Mouse (Mus musculus) CH12.LX (cell line): ENCODE data around the gene Anp32b. TPM values are rescaled to one million over a fixed set of nuclear protein-coding genes. Genes with fewer than 3 reads are reported as not detected.
A peak's percentile ranks its signal among the peaks of the same experiment; 100 is the strongest.

Experiments
- DNase-seq: peaks from one replicate; pipeline ENCODE4 v3.0.0-alpha.2; 2013; ENCODE audit errors: extremely low read depth
- H3K27ac ChIP-seq: 2 replicates; pipeline ENCODE4 v1.5.1; 2012; ENCODE audit warnings: low read depth, mild to moderate bottlenecking, control low read depth, moderate library complexity; ENCODE audit not compliant: insufficient read depth
- H3K27me3 ChIP-seq: replicated peaks from 2 replicates; pipeline ENCODE3; 2012; ENCODE audit warnings: inconsistent platforms
- H3K36me3 ChIP-seq, 2 experiments: replicated peaks in 1 of 2; 2 replicates each; pipeline versions ENCODE3 to v1.6.1; 2012; ENCODE audit warnings: inconsistent platforms in 1 of 2, low read length in 1 of 2, mild to moderate bottlenecking in 1 of 2, mixed read lengths in 1 of 2, moderate library complexity in 1 of 2; ENCODE audit not compliant: control insufficient read depth in 1 of 2, insufficient read depth in 1 of 2
- H3K4me1 ChIP-seq, 2 experiments: 2 replicates each; pipeline ENCODE4 v1.6.1; 2012; ENCODE audit warnings: inconsistent platforms in 1 of 2, moderate library complexity in 1 of 2; ENCODE audit not compliant: insufficient read depth in 2 of 2, control insufficient read depth in 1 of 2
- H3K4me2 ChIP-seq: 2 replicates; pipeline ENCODE4 v1.6.1; 2012; ENCODE audit warnings: low read depth, mild to moderate bottlenecking, control low read depth; ENCODE audit not compliant: poor library complexity, insufficient read depth, severe bottlenecking
- H3K4me3 ChIP-seq, 3 experiments: fragments of 150-350 bp in 1 of 3; sonication (generic) in 1 of 3; replicated peaks in 1 of 3; 2 replicates each; pipeline versions ENCODE3 to v1.5.1; 2011 to 2012; ENCODE audit warnings: low read depth in 2 of 3, low read length in 2 of 3, mild to moderate bottlenecking in 2 of 3, moderate library complexity in 2 of 3, control low read depth in 1 of 3, improper control_type of control experiment in 1 of 3, inconsistent platforms in 1 of 3, mixed read lengths in 1 of 3; ENCODE audit not compliant: poor library complexity in 1 of 3
- H3K79me2 ChIP-seq: replicated peaks from 2 replicates; pipeline ENCODE4 v1.6.1; 2012; ENCODE audit warnings: mild to moderate bottlenecking, moderate library complexity; ENCODE audit not compliant: control insufficient read depth, poor library complexity, insufficient read depth, severe bottlenecking; ENCODE audit errors: extremely low read depth
- H3K9ac ChIP-seq: 2 replicates; pipeline ENCODE4 v1.6.1; 2012; ENCODE audit warnings: low read depth, mild to moderate bottlenecking, control low read depth, moderate library complexity; ENCODE audit not compliant: insufficient read depth
- H3K9me3 ChIP-seq: replicated peaks from 2 replicates; pipeline ENCODE3; 2012; ENCODE audit warnings: low read length, inconsistent platforms, mixed read lengths
- CHD1 ChIP-seq: IDR thresholded peaks from 2 replicates; pipeline ENCODE4 v1.6.1; 2012; ENCODE audit warnings: low read depth, low read length, improper control_type of control experiment, inconsistent platforms
- ELF1 ChIP-seq: IDR thresholded peaks from 2 replicates; pipeline ENCODE4 v1.6.1; 2014; ENCODE audit warnings: low read depth, mild to moderate bottlenecking, inconsistent platforms, low read length, improper control_type of control experiment
- EP300 ChIP-seq: IDR thresholded peaks from 2 replicates; pipeline ENCODE4 v1.6.1; 2011; ENCODE audit warnings: low read length, improper control_type of control experiment
- ETS1 ChIP-seq: conservative IDR thresholded peaks from 2 replicates; pipeline ENCODE4 v1.6.1; 2012; ENCODE audit warnings: low read depth, mild to moderate bottlenecking, inconsistent platforms, low read length, improper control_type of control experiment, moderate library complexity
- JUN ChIP-seq: IDR thresholded peaks from 2 replicates; pipeline ENCODE4 v1.6.1; 2011; ENCODE audit warnings: low read depth, mild to moderate bottlenecking, low read length, improper control_type of control experiment, moderate library complexity; ENCODE audit not compliant: insufficient read depth
- MXI1 ChIP-seq: IDR thresholded peaks from 2 replicates; pipeline ENCODE4 v1.6.1; 2011; ENCODE audit warnings: mild to moderate bottlenecking, low read depth, low read length, improper control_type of control experiment
- NRF1 ChIP-seq: IDR thresholded peaks from 2 replicates; pipeline ENCODE4 v1.6.1; 2014; ENCODE audit warnings: low read depth, mild to moderate bottlenecking, inconsistent platforms, low read length, improper control_type of control experiment, moderate library complexity
- POLR2AphosphoS2 ChIP-seq: IDR thresholded peaks from 2 replicates; pipeline ENCODE4 v1.6.1; 2011; ENCODE audit warnings: low read depth, low read length, improper control_type of control experiment
- RAD21 ChIP-seq: IDR thresholded peaks from 2 replicates; pipeline ENCODE4 v1.6.1; 2011; ENCODE audit warnings: low read depth, mild to moderate bottlenecking, low read length, improper control_type of control experiment, moderate library complexity
- TBP ChIP-seq: conservative IDR thresholded peaks from 2 replicates; pipeline ENCODE4 v1.6.1; 2011; ENCODE audit warnings: low read depth, low read length, improper control_type of control experiment
- UBTF ChIP-seq: IDR thresholded peaks from 2 replicates; pipeline ENCODE4 v1.6.1; 2012; ENCODE audit warnings: low read depth, mild to moderate bottlenecking, inconsistent platforms, low read length, improper control_type of control experiment, moderate library complexity
- USF1 ChIP-seq: IDR thresholded peaks from 2 replicates; pipeline ENCODE4 v1.6.1; 2014; ENCODE audit warnings: low read depth, mild to moderate bottlenecking, inconsistent platforms, low read length, improper control_type of control experiment
- ZKSCAN1 ChIP-seq: IDR thresholded peaks from 2 replicates; pipeline ENCODE4 v1.6.1; 2012; ENCODE audit warnings: low read depth, inconsistent platforms, low read length, improper control_type of control experiment, borderline replicate concordance
- dilution Hi-C: fragments of 300-500 bp; cut with MboI; formaldehyde crosslinking; loops from 2 replicates; pipeline ENCODE4 v1.14.3; 2020; ENCODE audit warnings: low sequenced_read_pairs; ENCODE audit not compliant: extremely low pct_unique_long_range_greater_than_20kb, extremely low pct_ligation_motif_present
- in situ Hi-C: fragments of 300-500 bp; cut with MboI; formaldehyde crosslinking; loops from 3 replicates; pipeline ENCODE4 v1.14.3; 2019; ENCODE audit warnings: low sequenced_read_pairs, low pct_ligation_motif_present, low pct_unique_long_range_greater_than_20kb, mixed read lengths
- polyA plus RNA-seq: library from polyadenylated mRNA; unstranded; fragments of >175 nt; gene quantifications from 2 replicates; pipeline ENCODE4 v1.2.1, GENCODE M21; 2012; ENCODE audit warnings: low read depth; ENCODE audit not compliant: insufficient read length
- total RNA-seq, 2 experiments: library from RNA; depleted of rRNA; stranded (reverse); fragments of 300-350 nt in 1 of 2; fragments of >200 nt in 1 of 2; gene quantifications; 2 replicates each; pipeline ENCODE4 v1.2.3; 2012 to 2014

The Anp32b gene
- total and polyA plus RNA-seq, 3 experiments = 29.4 to 864 (median 37.5) TPM

- in situ Hi-C loops = no loop called here
- no peak overlapping the region for H3K4me2 ChIP-seq
Observed at GRCm38 (mm10) chr4:46432339-46433036, 18.2 kb upstream of the Anp32b start.

GRCm38 (mm10) chr4:46442501-46442900 lies 8.2 kb upstream of the Anp32b start:
- Histone ChIP-seq H3K4me1 (peaks cover 3 to 11% of the 10 kb centered on the region in 2 experiments; a peak in 3 of 4 replicates), H3K4me2 (no peak overlapping the region), H3K4me3 (no peak overlapping the region), H3K27ac (no peak overlapping the region), H3K9me3 (no peaks in the 10 kb centered on the region), H3K27me3 (no peaks in the 10 kb centered on the region)
- dilution Hi-C loops = no loop called here
- TF ChIP-seq JUN = no peak
- 0 out of 2 replicates have a peak, but pooled peaks have one; percentile 17 for TF ChIP-seq NRF1
- TF ChIP-seq, all 38 proteins: peak for 1
- H3K79me2 ChIP-seq = no peaks in the 10 kb centered on the region
- DNase-seq = no peak
- no peak overlapping the region for H3K9ac ChIP-seq
- no peaks in the 10 kb centered on the region for H3K36me3 ChIP-seq
- in situ Hi-C loops = no loop called here

More at GRCm38 (mm10) chr4:46432339-46433036, 18.2 kb upstream of the Anp32b start:
- Histone ChIP-seq H3K4me3 (no peak overlapping the region), H3K9ac (no peak overlapping the region), H3K9me3 (no peaks in the 10 kb centered on the region), H3K27me3 (peaks cover 2% of the 10 kb centered on the region), H3K79me2 (no peaks in the 10 kb centered on the region), H3K36me3 (no peaks in the 10 kb centered on the region), H3K27ac (no peak overlapping the region), H3K4me1 (no peaks in the 10 kb centered on the region)
- DNase-seq = no peak
- dilution Hi-C loops = no loop called here
- TF ChIP-seq ETS1 (no peak), JUN (no peak), ELF1 (no peak), EP300 (no peak), MXI1 (no peak), RAD21 (no peak), UBTF (no peak), USF1 (no peak), TBP (no peak), POLR2AphosphoS2 (no peak), ZKSCAN1 (no peak), CHD1 (no peak)
